Mouse (Mus musculus) right cerebral cortex, postnatal 36 days (tissue): ENCODE measurements at regions not wholly inside any gene's neighbourhood (a gene's known extent, or its start where the extent isn't known, plus 50 kb on each side); places are given as distances from the start of the nearest gene placed in this dataset.

Experiments
- DNase-seq, 2 experiments: peaks; one replicate each; pipeline ENCODE4 v3.0.0; 2022; ENCODE audit warnings: low spot score in 2 of 2, mixed read lengths in 1 of 2

DNA sequence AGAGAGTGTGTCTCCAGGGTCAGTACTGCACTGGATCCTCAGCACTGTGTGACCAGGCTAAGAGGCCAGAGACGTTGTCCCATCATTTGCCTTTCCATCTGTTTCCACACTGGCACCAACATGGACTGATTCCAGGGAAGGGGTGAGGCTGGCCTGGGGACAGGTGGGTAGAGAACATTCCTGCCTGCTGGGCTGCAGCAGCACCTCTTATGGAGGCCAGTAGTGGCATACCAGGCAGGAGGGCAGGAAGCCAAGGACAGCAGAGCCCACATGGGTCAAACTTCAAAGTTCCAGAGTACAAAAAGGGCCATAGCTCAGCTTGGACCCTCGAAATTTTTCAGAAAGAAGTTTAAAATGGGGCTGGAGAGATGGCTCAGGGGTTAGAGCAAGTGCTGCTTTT lies 115.4 kb upstream of the Ercc6l2 start:
- DNase-seq, result no peak

DNA sequence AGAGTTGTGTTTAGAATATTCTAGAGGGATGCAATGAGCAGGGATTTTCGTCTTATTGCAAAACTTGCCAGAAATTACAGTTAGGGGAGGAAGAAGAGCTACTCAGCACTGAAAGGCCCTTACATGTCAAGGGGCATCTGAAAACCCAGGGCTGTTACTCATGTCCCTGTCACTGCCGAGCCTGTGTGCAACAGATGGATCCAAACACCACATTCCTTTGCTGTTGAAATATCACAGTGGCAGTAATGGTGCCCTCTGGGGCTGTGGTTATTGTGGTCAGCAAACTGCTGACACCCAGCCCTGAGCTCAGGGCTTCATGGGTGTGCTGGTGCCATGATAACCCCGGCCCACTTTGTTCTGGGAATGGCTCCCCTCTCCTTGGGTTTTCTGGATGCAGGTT lies 114.3 kb upstream of the Ercc6l2 start:
- no peak for DNase-seq

DNA sequence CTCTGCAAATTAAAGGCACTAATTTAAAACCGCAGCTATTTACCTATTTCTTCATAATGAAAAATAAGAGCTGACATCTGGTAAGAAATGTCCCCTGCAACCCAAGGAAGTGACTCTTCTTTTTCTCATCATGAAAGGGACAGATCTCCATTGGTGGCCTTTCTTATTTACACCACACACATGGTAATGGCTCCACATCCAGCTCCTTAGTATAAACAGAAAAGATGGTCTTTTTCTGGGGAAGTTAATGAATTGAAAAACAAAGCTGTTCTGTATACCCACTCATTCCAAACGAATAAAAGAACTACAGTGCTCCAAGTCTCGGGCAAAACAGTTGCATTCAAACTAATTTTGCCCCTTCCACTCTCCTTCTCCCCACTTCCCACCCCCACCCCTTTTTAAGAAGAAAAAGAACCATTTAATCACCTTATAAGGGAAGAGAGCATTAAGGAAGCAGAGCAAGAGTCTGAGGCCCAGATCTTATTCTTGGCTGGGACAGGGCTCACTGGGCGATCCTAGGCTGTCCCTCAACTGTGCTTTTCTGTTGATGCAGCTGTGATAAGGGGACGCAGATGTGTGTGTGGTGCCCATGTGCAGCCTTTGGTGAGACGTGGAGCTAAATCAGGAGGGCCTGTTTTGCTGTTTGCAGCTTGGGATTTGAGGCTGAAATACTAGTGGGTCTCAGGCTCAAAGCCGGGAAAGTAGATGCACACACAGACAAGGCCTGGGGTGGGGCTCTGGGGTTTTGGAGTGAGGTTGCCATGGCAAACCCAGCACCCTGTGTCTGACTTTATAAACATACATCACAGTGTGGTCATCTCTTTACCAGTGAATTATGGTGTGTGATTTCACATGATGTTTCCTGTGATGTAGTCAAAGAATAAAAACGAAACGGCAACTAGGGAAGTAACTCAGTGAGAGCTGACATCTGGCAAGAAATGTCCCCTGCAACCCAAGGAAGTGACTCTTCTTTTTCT lies 113.6 kb upstream of the Ercc6l2 start:
- DNase-seq, result no peak

DNA sequence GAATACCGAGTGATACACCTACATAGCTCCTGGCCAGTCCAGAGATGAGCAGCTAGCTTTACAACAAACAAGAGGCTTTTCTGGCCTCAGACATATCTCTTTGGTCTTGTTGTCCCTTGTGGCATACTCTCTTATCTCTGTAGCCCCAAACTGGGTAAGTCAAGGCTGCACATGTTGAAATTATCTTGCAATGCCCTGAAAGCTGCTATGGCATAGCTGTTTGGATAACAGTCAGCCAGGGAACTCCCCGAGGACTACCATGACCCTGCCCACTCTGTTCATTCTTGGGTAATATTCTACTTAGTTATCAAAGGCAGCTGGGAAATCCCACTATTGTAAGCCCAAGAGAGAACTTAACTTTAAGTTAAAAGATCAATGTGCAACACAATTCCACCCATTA lies 106.5 kb upstream of the Ercc6l2 start:
- DNase-seq, result no peak

DNA sequence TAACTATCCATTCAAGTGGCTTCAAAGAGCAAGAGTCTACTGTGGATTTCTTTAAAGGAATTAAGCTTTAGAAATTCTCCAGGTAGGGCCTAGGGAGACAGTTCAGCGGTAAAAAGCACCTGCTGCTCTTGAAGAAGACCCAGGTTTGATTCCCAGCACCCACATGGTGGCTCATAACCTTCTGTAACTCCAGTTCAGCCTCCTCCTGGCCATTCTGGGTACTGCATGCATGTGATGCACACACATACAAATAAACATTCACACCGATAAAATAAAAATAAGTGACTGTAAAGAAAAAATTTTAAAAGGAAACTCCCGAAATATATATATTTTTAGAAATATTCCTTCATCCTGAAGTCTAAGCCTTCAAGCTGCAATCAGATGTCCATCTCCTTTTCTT lies 101.9 kb upstream of the Ercc6l2 start:
- no peak for DNase-seq

DNA sequence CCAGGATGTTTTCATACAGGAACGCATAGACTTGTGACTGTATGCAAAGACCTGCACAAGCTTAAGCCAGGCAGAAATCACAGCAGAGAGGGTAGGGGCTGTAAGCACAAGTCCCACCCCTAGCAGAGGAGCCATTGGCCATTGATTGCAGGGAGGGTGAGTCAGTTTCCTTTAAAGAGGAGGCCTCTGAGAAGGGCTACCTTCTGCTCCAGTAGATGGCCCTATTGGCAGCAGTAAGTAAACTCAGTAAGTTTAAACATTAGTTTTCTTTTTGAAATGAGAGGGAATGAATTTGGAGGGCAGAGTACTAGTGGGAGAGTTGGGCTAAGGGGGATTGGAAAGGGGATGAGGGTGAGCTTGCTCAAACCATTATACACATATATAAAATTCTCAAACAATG lies 98.5 kb upstream of the Ercc6l2 start:
- DNase-seq, result no peak

DNA sequence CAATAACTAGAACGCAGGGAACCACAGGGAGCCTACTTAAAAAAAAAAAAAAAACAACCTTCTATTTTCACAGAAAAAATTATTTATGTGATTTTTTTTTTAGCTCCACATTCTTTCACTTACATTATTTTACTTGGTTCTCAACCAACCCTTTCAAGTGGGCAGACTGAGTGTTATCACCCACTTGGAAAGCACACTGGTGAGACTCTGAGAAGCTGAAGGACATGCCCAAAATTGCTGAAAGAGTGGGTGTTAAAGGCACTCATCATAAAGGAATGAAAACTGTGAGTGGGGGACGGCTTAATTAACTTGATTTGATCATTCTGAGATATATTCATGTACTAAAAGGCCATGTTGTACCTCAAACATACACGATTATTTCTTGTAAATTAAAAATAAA lies 97.8 kb upstream of the Ercc6l2 start:
- DNase-seq, result peak in 1 of 2 experiments; percentile 5

DNA sequence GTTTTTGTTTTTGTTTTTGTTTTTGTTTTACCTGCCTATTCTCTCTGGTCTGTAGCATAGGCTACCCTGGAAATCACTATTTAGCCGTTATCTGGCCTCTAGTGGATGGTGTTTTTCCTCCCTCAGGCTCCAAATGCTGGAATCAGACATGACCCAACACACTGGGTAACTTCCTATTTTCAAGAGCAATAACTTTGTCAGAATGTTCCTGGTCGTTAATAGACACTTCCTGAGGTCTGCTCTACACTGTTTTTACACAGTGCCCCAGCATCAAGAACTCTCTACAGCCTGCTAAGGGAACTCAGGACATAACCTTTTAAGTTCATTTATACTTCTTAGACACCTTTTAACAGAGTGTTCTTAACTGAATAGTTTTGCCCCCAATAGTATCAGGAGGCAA lies 96.3 kb upstream of the Ercc6l2 start:
- no peak for DNase-seq

DNA sequence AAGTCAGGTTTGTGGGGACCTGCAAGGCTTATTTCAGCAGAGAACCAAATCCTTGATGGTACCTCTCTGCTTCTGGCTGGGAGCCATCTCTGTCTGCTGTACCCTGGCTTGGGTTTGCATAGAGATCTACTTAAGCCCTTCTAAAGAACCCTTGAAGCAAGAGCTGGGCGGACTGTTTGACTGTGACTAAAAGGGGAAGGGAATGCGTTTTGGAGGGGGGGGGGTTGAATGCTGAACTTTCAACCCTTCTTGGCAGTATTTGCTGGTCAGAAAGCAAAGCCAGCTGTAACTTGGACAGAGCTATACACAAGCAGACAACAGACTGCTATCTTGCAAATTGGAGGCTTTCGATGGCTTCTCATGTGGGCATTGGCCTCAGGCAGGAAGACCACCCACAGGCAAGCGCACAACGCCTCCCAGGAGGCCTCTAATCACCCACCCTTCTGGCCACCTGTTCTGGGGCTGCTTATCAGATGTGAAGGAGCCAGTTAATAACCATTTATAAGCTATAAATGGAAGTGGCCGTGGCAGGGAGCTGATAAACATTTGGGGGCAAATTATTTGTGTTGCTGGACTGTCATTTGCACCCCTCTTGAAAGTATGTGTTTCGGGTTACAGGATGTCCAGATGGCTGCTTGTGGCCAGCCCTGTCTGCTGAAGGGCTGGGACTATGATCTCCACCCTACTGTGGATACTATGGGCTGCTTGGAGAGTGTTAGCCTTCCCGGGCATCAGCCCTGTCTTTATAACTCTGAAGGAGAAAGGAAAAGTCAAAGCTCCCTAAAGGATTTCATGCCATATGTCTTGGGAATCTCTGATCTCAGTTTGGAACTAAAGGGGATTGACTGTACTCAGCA lies 95.5 kb upstream of the Ercc6l2 start:
- no peak for DNase-seq

DNA sequence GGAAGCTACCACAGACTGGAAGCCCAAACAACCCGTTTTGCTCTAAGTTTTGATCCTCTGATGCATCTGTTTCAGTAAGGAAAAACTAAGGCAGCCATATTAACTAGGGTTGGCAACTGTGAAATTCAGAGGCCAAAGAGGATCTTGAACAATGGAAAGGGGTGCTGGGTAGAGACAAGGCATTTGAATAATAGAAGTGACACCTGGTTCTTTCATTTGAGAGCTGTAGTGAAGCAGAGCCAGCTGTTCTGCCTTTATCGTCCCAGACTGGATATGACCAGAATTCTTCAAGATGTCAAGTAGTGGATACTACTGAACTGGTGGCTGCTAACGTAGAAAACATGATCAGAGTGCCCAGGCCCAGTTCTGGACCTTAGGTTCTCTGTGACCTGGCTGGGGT lies 94.4 kb upstream of the Ercc6l2 start:
- DNase-seq, result no peak

DNA sequence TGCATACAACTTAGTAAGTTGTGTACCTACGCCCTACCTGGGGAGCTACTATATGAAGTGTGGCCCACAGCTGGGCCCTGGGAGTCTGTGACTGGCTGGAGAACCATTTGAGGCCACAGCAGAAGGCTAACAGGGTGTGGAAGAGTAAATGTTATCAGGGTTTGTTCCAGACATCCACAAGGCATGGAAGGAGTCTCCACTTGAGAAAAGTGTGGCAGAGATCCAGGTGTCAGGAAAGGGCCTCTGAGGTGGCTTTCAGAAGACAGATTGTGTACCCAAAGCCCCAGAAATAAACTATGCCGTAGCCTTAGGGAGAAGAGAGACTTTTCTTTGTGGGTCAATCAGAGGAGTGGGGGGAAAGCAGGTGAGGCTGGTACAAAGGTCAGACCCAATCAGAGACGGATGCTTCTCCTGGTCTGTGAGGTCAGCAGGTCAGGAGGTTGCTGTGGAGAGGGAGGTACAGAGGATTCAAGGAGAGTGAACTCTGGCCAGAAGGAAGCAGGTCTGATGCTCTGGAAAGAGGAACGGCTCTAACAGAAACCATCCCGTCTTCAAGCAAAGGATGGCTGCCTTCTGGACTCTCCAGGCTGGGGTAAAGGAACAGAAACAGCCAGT lies 93.9 kb upstream of the Ercc6l2 start:
- no peak for DNase-seq

DNA sequence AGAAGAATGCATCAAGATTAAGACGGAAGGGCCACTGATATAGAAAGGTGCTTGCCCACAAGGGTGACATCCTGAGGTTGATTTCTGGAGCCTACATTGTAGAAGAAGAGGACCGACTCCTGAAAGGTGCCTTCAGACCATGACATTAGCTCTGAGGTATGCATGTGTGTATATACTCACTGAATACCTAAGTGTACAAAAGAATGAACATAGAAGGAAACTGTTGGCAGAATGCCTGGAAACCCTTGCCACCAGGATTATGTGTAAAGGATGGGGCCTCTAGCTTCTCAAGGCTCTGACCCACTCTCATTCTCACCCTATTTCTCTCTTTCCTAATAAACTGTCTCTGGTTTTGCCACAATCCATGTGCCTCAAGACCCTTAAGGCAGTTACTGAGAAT lies 90.7 kb upstream of the Ercc6l2 start:
- no peak for DNase-seq

DNA sequence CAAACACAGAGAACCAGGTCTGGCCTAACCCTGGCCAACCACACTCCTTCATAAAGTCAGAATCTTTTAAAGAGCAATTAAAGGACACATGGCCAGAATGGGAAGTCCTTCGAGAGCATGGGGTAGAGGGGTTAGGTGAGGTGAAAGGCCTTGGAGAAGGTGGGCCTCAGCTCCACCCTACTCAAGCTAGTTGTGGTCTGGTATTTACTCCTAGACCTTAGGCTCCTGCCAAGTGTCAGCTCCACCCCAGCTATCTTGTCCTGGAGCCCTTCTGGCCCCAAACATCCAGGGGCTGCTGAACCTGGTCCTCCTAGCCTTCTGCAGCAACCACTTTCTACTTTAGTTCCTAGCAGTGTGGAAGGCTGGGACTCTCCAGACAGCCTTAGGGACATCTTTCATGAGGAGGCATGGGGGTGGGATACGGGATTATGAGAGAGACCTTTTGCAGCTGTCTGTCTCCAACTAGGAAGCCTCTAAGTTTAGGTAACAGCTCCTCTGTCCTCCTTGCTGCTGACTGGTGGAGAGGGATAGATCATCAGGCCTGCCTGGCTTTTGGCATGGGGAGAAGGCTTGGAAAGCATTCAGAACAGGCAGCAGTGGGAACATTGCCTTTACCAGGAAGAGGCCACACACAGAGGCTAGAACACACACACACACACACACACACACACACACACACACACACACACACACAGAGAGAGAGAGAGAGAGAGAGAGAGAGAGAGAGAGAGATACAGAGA lies 90.0 kb upstream of the Ercc6l2 start:
- no peak for DNase-seq

DNA sequence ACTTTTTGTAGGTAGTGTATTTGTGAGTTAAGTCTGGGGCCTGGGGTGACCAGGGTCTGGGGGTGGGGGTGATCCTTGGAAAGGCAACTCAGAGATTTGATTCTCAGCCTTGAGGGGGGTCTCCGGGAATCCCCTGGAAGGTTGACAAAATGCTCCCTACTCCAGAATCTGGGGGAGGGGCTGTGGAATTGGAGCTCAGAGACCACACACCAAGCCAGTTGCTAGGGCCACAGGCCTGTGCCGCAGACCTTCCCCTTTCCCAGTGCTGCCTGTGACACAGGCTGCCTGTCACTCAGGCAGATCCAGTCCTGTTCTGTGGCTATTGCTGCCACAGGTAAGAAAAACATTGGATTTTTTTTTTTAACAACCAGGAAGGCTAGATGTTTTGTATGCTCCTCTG lies 89.0 kb upstream of the Ercc6l2 start:
- DNase-seq, result no peak

DNA sequence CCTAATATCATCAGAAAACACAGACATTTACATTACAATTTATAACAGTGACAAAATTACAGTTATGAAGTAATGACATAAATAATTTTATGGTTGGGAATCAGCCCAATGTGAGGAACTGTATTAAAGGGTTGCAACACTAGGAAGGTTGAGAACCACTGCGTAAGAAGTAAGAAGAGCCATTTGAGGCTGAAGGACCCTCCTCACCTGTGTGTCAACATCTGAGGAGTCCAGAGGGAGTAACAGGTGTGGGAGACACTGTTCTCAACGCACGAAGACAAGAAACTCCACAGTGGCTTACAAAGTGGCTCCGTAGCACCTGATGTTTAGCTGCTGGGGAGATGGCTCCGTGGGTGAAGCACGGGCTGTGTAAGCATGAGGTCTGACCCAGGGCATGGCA lies 88.5 kb upstream of the Ercc6l2 start:
- no peak for DNase-seq

DNA sequence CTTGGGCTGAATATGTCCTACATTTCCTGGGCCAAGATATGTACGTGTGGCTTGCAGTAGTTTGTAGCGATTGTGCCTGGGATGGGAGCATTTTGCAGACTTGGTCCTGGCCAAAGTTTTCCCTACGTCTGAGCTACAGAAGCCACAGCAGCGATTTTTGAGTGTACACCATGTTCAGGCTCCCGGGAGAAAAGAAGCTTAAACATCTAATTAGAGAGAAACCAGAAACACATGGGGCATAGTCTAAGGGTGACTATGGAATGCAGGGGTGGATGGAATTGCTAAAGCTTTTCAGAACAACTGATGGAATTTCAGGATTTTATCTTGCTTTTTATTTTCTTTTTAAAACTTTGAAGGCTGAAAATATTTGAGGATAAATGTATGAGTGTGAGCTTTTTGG lies 79.3 kb upstream of the Ercc6l2 start:
- no peak for DNase-seq

DNA sequence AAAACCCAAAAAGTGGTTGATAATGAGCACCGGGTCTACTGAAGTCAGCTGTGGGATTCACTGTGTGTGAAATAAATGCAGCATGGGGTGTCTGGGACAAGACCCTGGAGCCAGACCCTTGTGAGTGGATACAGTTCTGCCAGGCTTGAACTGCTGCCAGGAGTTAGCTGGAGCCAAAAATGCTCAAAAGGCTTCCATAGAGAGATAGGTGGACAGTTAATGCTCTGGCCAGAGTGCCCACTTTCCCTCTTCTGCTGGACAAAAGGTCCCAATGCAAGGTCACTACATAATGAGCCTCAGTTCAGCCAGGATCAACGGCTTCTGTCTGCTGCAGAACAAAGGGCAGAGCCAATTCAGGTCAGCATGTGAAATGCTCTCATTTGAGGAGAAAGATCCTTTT lies 73.2 kb upstream of the Ercc6l2 start:
- peak in 1 of 2 experiments; percentile 15 for DNase-seq

DNA sequence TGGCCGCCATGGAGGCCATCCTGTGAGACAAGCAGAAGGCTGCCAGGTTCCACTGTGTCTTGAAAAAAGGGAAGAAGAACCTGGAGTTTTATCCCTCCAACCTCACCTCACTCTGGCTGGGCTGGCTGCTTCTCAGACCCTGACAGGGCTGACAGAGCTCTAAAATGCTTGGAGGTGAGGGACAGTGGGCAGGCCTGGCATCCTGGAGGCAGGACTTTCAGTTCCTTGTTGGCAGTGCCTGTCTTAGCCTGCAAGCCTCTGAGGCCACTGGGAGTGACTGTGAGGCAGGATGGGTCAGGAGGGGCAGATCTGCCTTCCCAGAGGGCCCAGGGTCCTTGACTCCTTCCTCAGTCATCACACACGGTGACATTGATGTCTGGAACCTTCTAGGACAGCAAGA lies 66.3 kb upstream of the Ercc6l2 start:
- DNase-seq, result no peak

DNA sequence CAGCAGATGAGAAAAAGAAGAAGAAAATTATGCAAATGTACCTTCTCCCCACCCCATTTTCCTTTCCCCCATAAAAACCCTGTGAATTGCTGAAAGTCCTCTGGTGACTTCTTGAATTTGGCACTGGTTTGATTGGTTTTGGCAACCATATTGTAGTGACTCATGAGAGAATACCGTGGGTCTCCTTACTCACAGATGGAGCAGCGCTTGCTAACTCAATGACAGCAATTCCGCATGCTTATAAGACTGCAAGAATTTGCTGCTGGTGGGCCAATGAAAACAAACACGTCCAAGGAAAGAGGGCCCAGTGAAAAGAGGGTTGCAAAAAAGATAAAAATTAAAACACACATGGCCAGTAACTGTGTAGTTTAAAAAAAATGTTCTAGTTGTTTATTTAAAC lies 65.0 kb upstream of the Ercc6l2 start:
- no peak for DNase-seq

DNA sequence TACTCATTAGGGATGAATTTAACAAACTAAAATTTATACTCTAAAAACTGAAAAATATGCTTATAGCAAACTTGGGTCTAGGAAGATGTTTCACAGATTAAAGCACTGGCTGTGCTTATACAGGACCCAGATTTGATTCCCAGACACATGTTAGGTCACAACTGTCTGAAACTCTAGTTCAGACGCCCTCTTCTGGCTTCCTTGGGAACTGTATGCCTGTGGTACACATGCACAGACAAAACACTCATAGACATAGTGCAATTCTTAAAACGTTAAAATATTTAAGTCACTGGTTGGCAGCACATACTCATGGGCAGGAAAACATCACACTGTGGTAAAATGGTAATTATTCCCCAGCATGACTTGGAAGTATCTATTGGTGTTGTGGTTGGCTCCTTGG lies 63.8 kb upstream of the Ercc6l2 start:
- DNase-seq, result no peak

DNA sequence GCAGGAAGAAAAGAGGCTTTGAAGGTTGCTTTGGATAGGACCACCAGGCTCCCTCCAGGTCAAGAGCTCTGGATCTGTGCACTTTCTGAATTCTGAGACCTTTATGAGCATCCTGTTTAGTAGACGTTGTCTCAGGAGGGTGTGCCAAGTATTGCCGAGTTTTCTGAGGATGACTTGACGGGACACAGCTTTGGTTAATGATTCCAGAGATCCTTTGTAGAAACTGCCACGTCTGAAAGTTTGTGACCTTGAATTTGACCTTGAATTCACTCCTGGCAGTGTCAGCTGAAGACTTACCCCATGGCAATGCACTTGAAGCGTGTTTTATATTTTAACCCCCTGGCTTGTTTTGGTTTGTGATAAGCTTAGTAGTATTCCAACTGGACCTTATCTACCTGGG lies 58.0 kb upstream of the Ercc6l2 start:
- no peak for DNase-seq

DNA sequence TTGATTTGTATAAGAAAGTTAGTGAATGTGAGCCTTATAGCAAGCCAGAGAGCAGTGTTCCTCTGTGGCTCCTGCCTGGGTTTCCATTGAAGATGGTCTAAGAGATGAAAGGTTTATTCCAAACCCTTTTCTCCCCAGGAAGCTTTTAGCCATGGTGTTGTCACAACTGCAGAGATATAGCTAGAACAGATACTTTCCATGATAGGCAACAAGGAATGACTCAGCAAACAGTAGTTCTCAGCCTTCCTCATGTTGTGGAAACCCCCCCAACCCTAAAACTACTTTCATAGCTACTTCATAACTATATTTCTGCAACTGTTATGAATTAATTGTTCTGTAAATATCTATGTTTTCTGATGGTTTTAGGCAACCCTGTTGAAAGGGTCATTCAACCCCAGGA lies 53.5 kb upstream of the Ercc6l2 start:
- DNase-seq, result no peak
